Mouse (Mus musculus): ENCODE measurements around the gene Robo4. TPM values are rescaled to one million over a fixed set of nuclear protein-coding genes. Genes with fewer than 3 reads are reported as not detected.

The Robo4 gene
- polyA plus RNA-seq, 1 experiment from 2014 or later, result 6.5 TPM

- Histone ChIP-seq H3K4me1 (replicated peaks) (no peaks in the 10 kb centered on the region), H3K9ac (no peak overlapping the region), H3K4me2 (peak overlapping the region; percentile 1; the same call in 1 of the 2 replicates), H3K36me3 (no peaks in the 10 kb centered on the region), H3K27me3 (no peaks in the 10 kb centered on the region), H3K27ac (no peak overlapping the region), H3K9me3 (no peaks in the 10 kb centered on the region), H3K4me3 (no peak overlapping the region)
- ATAC-seq (ENCODE audit: low FRiP score), result no peak
- 88% methylated on average over 8 of the region's 8 CpGs for WGBS
Observed at GRCm38 (mm10) chr9:37368860-37369259, 32.8 kb upstream of the Robo4 start.

- no peaks in the 10 kb centered on the region for H3K9me3 ChIP-seq
- no peak for ATAC-seq (ENCODE audit: low FRiP score)
- no peaks in the 10 kb centered on the region for H3K4me1 ChIP-seq (replicated peaks)
- H3K27ac ChIP-seq, result no peak overlapping the region
- WGBS, result 88% methylated on average over 7 of the region's 7 CpGs
- no peaks in the 10 kb centered on the region for H3K36me3 ChIP-seq
- no peak overlapping the region for H3K4me3 ChIP-seq
- no peaks in the 10 kb centered on the region for H3K27me3 ChIP-seq
- no peak overlapping the region for H3K4me2 ChIP-seq
- no peak overlapping the region for H3K9ac ChIP-seq
Observed at GRCm38 (mm10) chr9:37371232-37371801, 30.4 kb upstream of the Robo4 start.

- 80% methylated on average over 5 of the region's 5 CpGs for WGBS
- H3K4me1 ChIP-seq (replicated peaks), result no peaks in the 10 kb centered on the region
- no peak overlapping the region for H3K9ac ChIP-seq
- H3K4me3 ChIP-seq, result no peak overlapping the region
- H3K27me3 ChIP-seq, result no peaks in the 10 kb centered on the region
- no peak for ATAC-seq (ENCODE audit: low FRiP score)
- H3K4me2 ChIP-seq, result no peak overlapping the region
- H3K27ac ChIP-seq, result no peak overlapping the region
- H3K36me3 ChIP-seq, result no peaks in the 10 kb centered on the region
- H3K9me3 ChIP-seq, result no peaks in the 10 kb centered on the region
Observed at GRCm38 (mm10) chr9:37375718-37376117, 26.0 kb upstream of the Robo4 start.

GRCm38 (mm10) chr9:37383161-37383560 is 18.5 kb upstream of the Robo4 start:
- ATAC-seq (ENCODE audit: low FRiP score), result no peak
- Histone ChIP-seq H3K27ac (no peak overlapping the region), H3K27me3 (peaks cover 16% of the 10 kb centered on the region), H3K4me1 (replicated peaks) (peaks cover 9% of the 10 kb centered on the region), H3K9ac (no peak overlapping the region), H3K4me2 (no peak overlapping the region), H3K4me3 (no peak overlapping the region), H3K36me3 (no peaks in the 10 kb centered on the region), H3K9me3 (no peaks in the 10 kb centered on the region)
- 92% methylated on average over 6 of the region's 6 CpGs for WGBS

GRCm38 (mm10) chr9:37384284-37385182 is 17.2 kb upstream of the Robo4 start:
- Histone ChIP-seq H3K4me2 (peak overlapping the region; percentile 81), H3K9me3 (no peaks in the 10 kb centered on the region), H3K27ac (peak overlapping the region; percentile 60), H3K27me3 (peaks cover 16% of the 10 kb centered on the region), H3K4me3 (peak overlapping the region; percentile 56), H3K4me1 (replicated peaks) (peaks cover 9% of the 10 kb centered on the region), H3K9ac (peak overlapping the region; percentile 79), H3K36me3 (no peaks in the 10 kb centered on the region)
- ATAC-seq (ENCODE audit: low FRiP score), result peak; percentile 88
- WGBS, result 8% methylated on average over 47 of the region's 54 CpGs

- no peak overlapping the region for H3K4me3 ChIP-seq
- peaks cover 10% of the 10 kb centered on the region for H3K27me3 ChIP-seq
- no peak for ATAC-seq (ENCODE audit: low FRiP score)
- H3K4me2 ChIP-seq, result no peak overlapping the region
- no peaks in the 10 kb centered on the region for H3K36me3 ChIP-seq
- H3K9me3 ChIP-seq, result no peaks in the 10 kb centered on the region
- WGBS, result 60% methylated on average over 2 of the region's 2 CpGs
- no peaks in the 10 kb centered on the region for H3K4me1 ChIP-seq (replicated peaks)
- no peak overlapping the region for H3K9ac ChIP-seq
- no peak overlapping the region for H3K27ac ChIP-seq
Observed at GRCm38 (mm10) chr9:37390891-37391290, 10.8 kb upstream of the Robo4 start.

GRCm38 (mm10) chr9:37392071-37392470 is 9.6 kb upstream of the Robo4 start:
- 53% methylated on average over 2 of the region's 2 CpGs for WGBS
- Histone ChIP-seq H3K27me3 (0 out of 2 replicates have a peak, but pooled peaks cover 1% of the 10 kb centered on the region), H3K4me3 (no peak overlapping the region), H3K36me3 (no peaks in the 10 kb centered on the region), H3K9me3 (no peaks in the 10 kb centered on the region), H3K4me2 (no peak overlapping the region), H3K4me1 (replicated peaks) (no peaks in the 10 kb centered on the region), H3K27ac (no peak overlapping the region), H3K9ac (no peak overlapping the region)
- ATAC-seq (ENCODE audit: low FRiP score), result no peak

- Histone ChIP-seq H3K4me2 (no peak overlapping the region), H3K27me3 (no peaks in the 10 kb centered on the region), H3K36me3 (no peaks in the 10 kb centered on the region), H3K9me3 (no peaks in the 10 kb centered on the region), H3K9ac (no peak overlapping the region), H3K27ac (no peak overlapping the region), H3K4me3 (no peak overlapping the region), H3K4me1 (replicated peaks) (no peaks in the 10 kb centered on the region)
- no peak for ATAC-seq (ENCODE audit: low FRiP score)
- WGBS, result 78% methylated on average over 8 of the region's 8 CpGs
Observed at GRCm38 (mm10) chr9:37393482-37394131, 8.1 kb upstream of the Robo4 start.

GRCm38 (mm10) chr9:37400585-37400984 is 1.1 kb upstream of the Robo4 start:
- Histone ChIP-seq H3K27me3 (no peaks in the 10 kb centered on the region), H3K4me3 (no peak overlapping the region), H3K27ac (no peak overlapping the region), H3K4me1 (replicated peaks) (no peaks in the 10 kb centered on the region), H3K4me2 (no peak overlapping the region), H3K9ac (0 out of 2 replicates have a peak overlapping the region, but pooled peaks have one; percentile 10), H3K9me3 (no peaks in the 10 kb centered on the region), H3K36me3 (no peaks in the 10 kb centered on the region)
- WGBS, result 46% methylated on average over 2 of the region's 2 CpGs
- no peak for ATAC-seq (ENCODE audit: low FRiP score)

GRCm38 (mm10) chr9:37402501-37402900 is 804 bp downstream of the Robo4 start:
- WGBS, result 87% methylated on average over 7 of the region's 7 CpGs
- no peak for ATAC-seq (ENCODE audit: low FRiP score)
- no peak overlapping the region for H3K4me2 ChIP-seq
- H3K4me3 ChIP-seq, result no peak overlapping the region
- H3K9ac ChIP-seq, result no peak overlapping the region
- no peak overlapping the region for H3K27ac ChIP-seq
- no peaks in the 10 kb centered on the region for H3K36me3 ChIP-seq
- H3K27me3 ChIP-seq, result no peaks in the 10 kb centered on the region
- peaks cover under 1% of the 10 kb centered on the region; the same call in 1 of the 2 replicates for H3K4me1 ChIP-seq (replicated peaks)
- H3K9me3 ChIP-seq, result no peaks in the 10 kb centered on the region

GRCm38 (mm10) chr9:37403011-37403410 is 1.3 kb downstream of the Robo4 start:
- Histone ChIP-seq H3K27ac (no peak overlapping the region), H3K9ac (no peak overlapping the region), H3K4me1 (replicated peaks) (peaks cover 6% of the 10 kb centered on the region), H3K36me3 (no peaks in the 10 kb centered on the region), H3K9me3 (no peaks in the 10 kb centered on the region), H3K4me2 (no peak overlapping the region), H3K4me3 (no peak overlapping the region), H3K27me3 (no peaks in the 10 kb centered on the region)
- WGBS, result 91% methylated on average over 7 of the region's 7 CpGs
- no peak for ATAC-seq (ENCODE audit: low FRiP score)

GRCm38 (mm10) chr9:37406372-37406771 is 4.7 kb downstream of the Robo4 start:
- peak; percentile 54 for ATAC-seq (ENCODE audit: low FRiP score)
- Histone ChIP-seq H3K4me2 (no peak overlapping the region), H3K27me3 (0 out of 2 replicates have a peak, but pooled peaks cover 3% of the 10 kb centered on the region), H3K36me3 (no peaks in the 10 kb centered on the region), H3K4me3 (no peak overlapping the region), H3K27ac (no peak overlapping the region), H3K9ac (no peak overlapping the region), H3K9me3 (no peaks in the 10 kb centered on the region), H3K4me1 (replicated peaks) (peaks cover 11% of the 10 kb centered on the region)
- WGBS, result 0% methylated on average over 1 of the region's 1 CpGs
